Mouse (Mus musculus): ENCODE data around the gene C1qa. TPM values are rescaled to one million over a fixed set of nuclear protein-coding genes. Genes with fewer than 3 reads are reported as not detected.

C1qa gene
- polyA plus RNA-seq, 1 experiment from 2014 or later, result 4.5 TPM

- DNase-seq (ENCODE audit: extremely low spot score, low spot score), result no peak
- WGBS, result 92% methylated on average over 8 of the region's 8 CpGs
- peaks cover 12% of the 10 kb centered on the region for H3K27me3 ChIP-seq (ENCODE audit: poor library complexity, severe bottlenecking)
- H3K9me3 ChIP-seq, result no peaks in the 10 kb centered on the region
- H3K36me3 ChIP-seq (replicated peaks), result no peaks in the 10 kb centered on the region
- no peak overlapping the region for H3K27ac ChIP-seq
- no peak overlapping the region for H3K4me3 ChIP-seq
- peaks cover 18% of the 10 kb centered on the region for H3K4me1 ChIP-seq
Measured at GRCm38 (mm10) chr4:136918834-136919233, 20.2 kb upstream of the C1qa start.

- peaks cover 18% of the 10 kb centered on the region for H3K27me3 ChIP-seq (ENCODE audit: poor library complexity, severe bottlenecking)
- no peak overlapping the region for H3K4me3 ChIP-seq
- 55% methylated on average over 7 of the region's 7 CpGs for WGBS
- no peaks in the 10 kb centered on the region for H3K36me3 ChIP-seq (replicated peaks)
- peaks cover 27% of the 10 kb centered on the region for H3K4me1 ChIP-seq
- no peaks in the 10 kb centered on the region for H3K9me3 ChIP-seq
- no peak for DNase-seq (ENCODE audit: extremely low spot score, low spot score)
- H3K27ac ChIP-seq, result 0 out of 2 replicates have a peak overlapping the region, but pooled peaks have one; percentile 26
Measured at GRCm38 (mm10) chr4:136917165-136917524, 18.5 kb upstream of the C1qa start.

- Histone ChIP-seq H3K27ac (0 out of 2 replicates have a peak overlapping the region, but pooled peaks have one; percentile 26), H3K4me3 (no peak overlapping the region), H3K9me3 (no peaks in the 10 kb centered on the region), H3K4me1 (peaks cover 33% of the 10 kb centered on the region), H3K27me3 (ENCODE audit: poor library complexity, severe bottlenecking) (peaks cover 23% of the 10 kb centered on the region), H3K36me3 (replicated peaks) (no peaks in the 10 kb centered on the region)
- WGBS, result 79% methylated on average over 20 of the region's 20 CpGs
- DNase-seq (ENCODE audit: extremely low spot score, low spot score), result no peak
Measured at GRCm38 (mm10) chr4:136916359-136917164, 18.0 kb upstream of the C1qa start.

- Histone ChIP-seq H3K9me3 (no peaks in the 10 kb centered on the region), H3K4me3 (no peak overlapping the region), H3K27ac (no peak overlapping the region; the same call in 1 of the 2 replicates), H3K36me3 (replicated peaks) (no peaks in the 10 kb centered on the region), H3K27me3 (ENCODE audit: poor library complexity, severe bottlenecking) (peaks cover 54% of the 10 kb centered on the region), H3K4me1 (peaks cover 44% of the 10 kb centered on the region)
- 29% methylated on average over 9 of the region's 9 CpGs for WGBS
- DNase-seq (ENCODE audit: extremely low spot score, low spot score), result no peak
Measured at GRCm38 (mm10) chr4:136912841-136913240, 14.2 kb upstream of the C1qa start.

GRCm38 (mm10) chr4:136911804-136912203, 13.2 kb upstream of the C1qa start:
- Histone ChIP-seq H3K36me3 (replicated peaks) (no peaks in the 10 kb centered on the region), H3K27ac (no peak overlapping the region), H3K4me3 (peak overlapping the region; percentile 29), H3K4me1 (peaks cover 38% of the 10 kb centered on the region), H3K9me3 (no peaks in the 10 kb centered on the region), H3K27me3 (ENCODE audit: poor library complexity, severe bottlenecking) (peaks cover 62% of the 10 kb centered on the region)
- 49% methylated on average over 9 of the region's 9 CpGs for WGBS
- DNase-seq (ENCODE audit: extremely low spot score, low spot score), result no peak

- Histone ChIP-seq H3K27me3 (ENCODE audit: poor library complexity, severe bottlenecking) (peaks cover 68% of the 10 kb centered on the region), H3K27ac (no peak overlapping the region), H3K9me3 (no peaks in the 10 kb centered on the region), H3K4me1 (peaks cover 34% of the 10 kb centered on the region), H3K4me3 (peak overlapping the region; percentile 29), H3K36me3 (replicated peaks) (no peaks in the 10 kb centered on the region)
- 3% methylated on average over 17 of the region's 17 CpGs for WGBS
- no peak for DNase-seq (ENCODE audit: extremely low spot score, low spot score)
Measured at GRCm38 (mm10) chr4:136911211-136911646, 12.6 kb upstream of the C1qa start.

GRCm38 (mm10) chr4:136907809-136908208, 9.2 kb upstream of the C1qa start:
- H3K4me3 ChIP-seq, result no peak overlapping the region
- H3K27ac ChIP-seq, result no peak overlapping the region
- H3K9me3 ChIP-seq, result no peaks in the 10 kb centered on the region
- no peaks in the 10 kb centered on the region for H3K36me3 ChIP-seq (replicated peaks)
- no peak for DNase-seq (ENCODE audit: extremely low spot score, low spot score)
- H3K4me1 ChIP-seq, result peaks cover 46% of the 10 kb centered on the region
- peaks cover 86% of the 10 kb centered on the region for H3K27me3 ChIP-seq (ENCODE audit: poor library complexity, severe bottlenecking)

GRCm38 (mm10) chr4:136907033-136907432, 8.4 kb upstream of the C1qa start:
- H3K27me3 ChIP-seq (ENCODE audit: poor library complexity, severe bottlenecking), result peaks cover 83% of the 10 kb centered on the region
- no peaks in the 10 kb centered on the region for H3K9me3 ChIP-seq
- 11% methylated on average over 7 of the region's 7 CpGs for WGBS
- H3K27ac ChIP-seq, result no peak overlapping the region
- peaks cover 38% of the 10 kb centered on the region for H3K4me1 ChIP-seq
- no peaks in the 10 kb centered on the region for H3K36me3 ChIP-seq (replicated peaks)
- peak; percentile 58 for DNase-seq (ENCODE audit: extremely low spot score, low spot score)
- H3K4me3 ChIP-seq, result no peak overlapping the region

- H3K27ac ChIP-seq, result peak overlapping the region; percentile 44; the same call in 1 of the 2 replicates
- peak overlapping the region; percentile 38 for H3K4me3 ChIP-seq
- DNase-seq (ENCODE audit: extremely low spot score, low spot score), result no peak
- peaks cover 22% of the 10 kb centered on the region for H3K4me1 ChIP-seq
- H3K27me3 ChIP-seq (ENCODE audit: poor library complexity, severe bottlenecking), result peaks cover 68% of the 10 kb centered on the region
- no peaks in the 10 kb centered on the region for H3K9me3 ChIP-seq
- under 1% methylated on average over 23 of the region's 23 CpGs for WGBS
- H3K36me3 ChIP-seq (replicated peaks), result no peaks in the 10 kb centered on the region
Measured at GRCm38 (mm10) chr4:136904767-136905539, 6.3 kb upstream of the C1qa start.

GRCm38 (mm10) chr4:136899154-136899553, 551 bp upstream of the C1qa start:
- no peak overlapping the region for H3K27ac ChIP-seq
- DNase-seq (ENCODE audit: extremely low spot score, low spot score), result no peak
- H3K4me1 ChIP-seq, result peaks cover 25% of the 10 kb centered on the region
- no peaks in the 10 kb centered on the region for H3K36me3 ChIP-seq (replicated peaks)
- peaks cover 61% of the 10 kb centered on the region for H3K27me3 ChIP-seq (ENCODE audit: poor library complexity, severe bottlenecking)
- H3K9me3 ChIP-seq, result no peaks in the 10 kb centered on the region
- no peak overlapping the region for H3K4me3 ChIP-seq
- 69% methylated on average over 7 of the region's 7 CpGs for WGBS

GRCm38 (mm10) chr4:136898084-136898598, 462 bp downstream of the C1qa start:
- H3K4me3 ChIP-seq, result no peak overlapping the region
- H3K9me3 ChIP-seq, result no peaks in the 10 kb centered on the region
- H3K4me1 ChIP-seq, result peaks cover 26% of the 10 kb centered on the region
- 78% methylated on average over 9 of the region's 9 CpGs for WGBS
- H3K36me3 ChIP-seq (replicated peaks), result no peaks in the 10 kb centered on the region
- H3K27me3 ChIP-seq (ENCODE audit: poor library complexity, severe bottlenecking), result peaks cover 63% of the 10 kb centered on the region
- no peak for DNase-seq (ENCODE audit: extremely low spot score, low spot score)
- H3K27ac ChIP-seq, result no peak overlapping the region

- peaks cover 26% of the 10 kb centered on the region for H3K4me1 ChIP-seq
- H3K27ac ChIP-seq, result no peak overlapping the region
- WGBS, result 37% methylated on average over 10 of the region's 10 CpGs
- peak overlapping the region; percentile 30; the same call in 1 of the 2 replicates for H3K4me3 ChIP-seq
- no peaks in the 10 kb centered on the region for H3K9me3 ChIP-seq
- H3K36me3 ChIP-seq (replicated peaks), result no peaks in the 10 kb centered on the region
- DNase-seq (ENCODE audit: extremely low spot score, low spot score), result no peak
- H3K27me3 ChIP-seq (ENCODE audit: poor library complexity, severe bottlenecking), result peaks cover 65% of the 10 kb centered on the region
Measured at GRCm38 (mm10) chr4:136896461-136896860, 2.1 kb downstream of the C1qa start.

- H3K4me3 ChIP-seq, result peak overlapping the region; percentile 30
Measured at GRCm38 (mm10) chr4:136895861-136896260, 2.7 kb downstream of the C1qa start.

More at GRCm38 (mm10) chr4:136895861-136896260, 2.7 kb downstream of the C1qa start:
- Histone ChIP-seq H3K27ac (no peak overlapping the region), H3K4me1 (peaks cover 26% of the 10 kb centered on the region), H3K36me3 (replicated peaks) (no peaks in the 10 kb centered on the region), H3K27me3 (ENCODE audit: poor library complexity, severe bottlenecking) (peaks cover 64% of the 10 kb centered on the region), H3K9me3 (no peaks in the 10 kb centered on the region)
- WGBS, result 5% methylated on average over 15 of the region's 15 CpGs
- DNase-seq (ENCODE audit: extremely low spot score, low spot score), result no peak

Measured in forebrain, embryonic 10.5 days (tissue).